Mouse (Mus musculus): ENCODE measurements around the gene Afdn. TPM values are rescaled to one million over a fixed set of nuclear protein-coding genes. Genes with fewer than 3 reads are reported as not detected.

The Afdn gene
- polyA plus RNA-seq, 1 experiment, result 15.6 TPM

- no peak for TF ChIP-seq CTCF (IDR thresholded peaks at IDR 0.05; ENCODE audit: control insufficient read depth, insufficient read depth, insufficient replicate concordance, low read depth, low read length)
- H3K4me1 ChIP-seq (ENCODE audit: control insufficient read depth, insufficient read depth, low read length), result no peaks in the 10 kb centered on the region
- peaks cover under 1% of the 10 kb centered on the region; the same call in 1 of the 2 replicates for H3K36me3 ChIP-seq (ENCODE audit: control insufficient read depth, insufficient read depth, low read length)
- H3K27me3 ChIP-seq (ENCODE audit: control insufficient read depth, insufficient read depth, low read length), result no peaks in the 10 kb centered on the region
- no peak overlapping the region for H3K4me3 ChIP-seq (ENCODE audit: control insufficient read depth, low read depth, low read length)
- no peak overlapping the region for H3K27ac ChIP-seq (ENCODE audit: control insufficient read depth, insufficient read depth, low read depth, low read length)
Measured at GRCm38 (mm10) chr17:13730980-13731726, 29.2 kb upstream of the Afdn start.

- no peak for TF ChIP-seq CTCF (IDR thresholded peaks at IDR 0.05; ENCODE audit: control insufficient read depth, insufficient read depth, insufficient replicate concordance, low read depth, low read length)
- TF ChIP-seq POLR2A (IDR thresholded peaks at IDR 0.05; ENCODE audit: control insufficient read depth, low read depth, low read length), result no peak
- no peak overlapping the region for H3K27ac ChIP-seq (ENCODE audit: control insufficient read depth, insufficient read depth, low read depth, low read length)
- no peaks in the 10 kb centered on the region for H3K36me3 ChIP-seq (ENCODE audit: control insufficient read depth, insufficient read depth, low read length)
- H3K27me3 ChIP-seq (ENCODE audit: control insufficient read depth, insufficient read depth, low read length), result no peaks in the 10 kb centered on the region
- H3K4me1 ChIP-seq (ENCODE audit: control insufficient read depth, insufficient read depth, low read length), result no peaks in the 10 kb centered on the region
- H3K4me3 ChIP-seq (ENCODE audit: control insufficient read depth, low read depth, low read length), result no peak overlapping the region
Measured at GRCm38 (mm10) chr17:13731727-13732112, 28.6 kb upstream of the Afdn start.

GRCm38 (mm10) chr17:13732685-13733084 lies 27.7 kb upstream of the Afdn start:
- TF ChIP-seq POLR2A (IDR thresholded peaks at IDR 0.05; ENCODE audit: control insufficient read depth, low read depth, low read length) (no peak), CTCF (IDR thresholded peaks at IDR 0.05; ENCODE audit: control insufficient read depth, insufficient read depth, insufficient replicate concordance, low read depth, low read length) (no peak)
- no peaks in the 10 kb centered on the region for H3K36me3 ChIP-seq (ENCODE audit: control insufficient read depth, insufficient read depth, low read length)
- H3K4me3 ChIP-seq (ENCODE audit: control insufficient read depth, low read depth, low read length), result no peak overlapping the region
- H3K27ac ChIP-seq (ENCODE audit: control insufficient read depth, insufficient read depth, low read depth, low read length), result no peak overlapping the region
- no peaks in the 10 kb centered on the region for H3K27me3 ChIP-seq (ENCODE audit: control insufficient read depth, insufficient read depth, low read length)
- no peaks in the 10 kb centered on the region for H3K4me1 ChIP-seq (ENCODE audit: control insufficient read depth, insufficient read depth, low read length)

GRCm38 (mm10) chr17:13733971-13734370 lies 26.4 kb upstream of the Afdn start:
- no peaks in the 10 kb centered on the region for H3K27me3 ChIP-seq (ENCODE audit: control insufficient read depth, insufficient read depth, low read length)
- no peak for TF ChIP-seq POLR2A (IDR thresholded peaks at IDR 0.05; ENCODE audit: control insufficient read depth, low read depth, low read length)
- TF ChIP-seq CTCF (IDR thresholded peaks at IDR 0.05; ENCODE audit: control insufficient read depth, insufficient read depth, insufficient replicate concordance, low read depth, low read length), result no peak
- no peak overlapping the region for H3K27ac ChIP-seq (ENCODE audit: control insufficient read depth, insufficient read depth, low read depth, low read length)

GRCm38 (mm10) chr17:13735057-13735456 lies 25.3 kb upstream of the Afdn start:
- Histone ChIP-seq H3K36me3 (ENCODE audit: control insufficient read depth, insufficient read depth, low read length) (no peaks in the 10 kb centered on the region), H3K27ac (ENCODE audit: control insufficient read depth, insufficient read depth, low read depth, low read length) (no peak overlapping the region), H3K4me1 (ENCODE audit: control insufficient read depth, insufficient read depth, low read length) (no peaks in the 10 kb centered on the region), H3K27me3 (ENCODE audit: control insufficient read depth, insufficient read depth, low read length) (no peaks in the 10 kb centered on the region), H3K4me3 (ENCODE audit: control insufficient read depth, low read depth, low read length) (no peak overlapping the region)
- no peak for TF ChIP-seq CTCF (IDR thresholded peaks at IDR 0.05; ENCODE audit: control insufficient read depth, insufficient read depth, insufficient replicate concordance, low read depth, low read length)
- TF ChIP-seq POLR2A (IDR thresholded peaks at IDR 0.05; ENCODE audit: control insufficient read depth, low read depth, low read length), result no peak

More at GRCm38 (mm10) chr17:13733971-13734370, 26.4 kb upstream of the Afdn start:
- H3K36me3 ChIP-seq (ENCODE audit: control insufficient read depth, insufficient read depth, low read length), result no peaks in the 10 kb centered on the region
- H3K4me1 ChIP-seq (ENCODE audit: control insufficient read depth, insufficient read depth, low read length), result no peaks in the 10 kb centered on the region
- H3K4me3 ChIP-seq (ENCODE audit: control insufficient read depth, low read depth, low read length), result no peak overlapping the region

- TF ChIP-seq CTCF (IDR thresholded peaks at IDR 0.05; ENCODE audit: control insufficient read depth, insufficient read depth, insufficient replicate concordance, low read depth, low read length), result no peak
- TF ChIP-seq POLR2A (IDR thresholded peaks at IDR 0.05; ENCODE audit: control insufficient read depth, low read depth, low read length), result no peak
- no peaks in the 10 kb centered on the region for H3K4me1 ChIP-seq (ENCODE audit: control insufficient read depth, insufficient read depth, low read length)
- H3K27ac ChIP-seq (ENCODE audit: control insufficient read depth, insufficient read depth, low read depth, low read length), result no peak overlapping the region
- H3K27me3 ChIP-seq (ENCODE audit: control insufficient read depth, insufficient read depth, low read length), result no peaks in the 10 kb centered on the region
- no peak overlapping the region for H3K4me3 ChIP-seq (ENCODE audit: control insufficient read depth, low read depth, low read length)
- H3K36me3 ChIP-seq (ENCODE audit: control insufficient read depth, insufficient read depth, low read length), result no peaks in the 10 kb centered on the region
Measured at GRCm38 (mm10) chr17:13735803-13736282, 24.5 kb upstream of the Afdn start.

GRCm38 (mm10) chr17:13737336-13737735 lies 23.0 kb upstream of the Afdn start:
- TF ChIP-seq CTCF (IDR thresholded peaks at IDR 0.05; ENCODE audit: control insufficient read depth, insufficient read depth, insufficient replicate concordance, low read depth, low read length) (no peak), POLR2A (IDR thresholded peaks at IDR 0.05; ENCODE audit: control insufficient read depth, low read depth, low read length) (no peak)
- H3K4me3 ChIP-seq (ENCODE audit: control insufficient read depth, low read depth, low read length), result no peak overlapping the region
- H3K27me3 ChIP-seq (ENCODE audit: control insufficient read depth, insufficient read depth, low read length), result no peaks in the 10 kb centered on the region
- H3K27ac ChIP-seq (ENCODE audit: control insufficient read depth, insufficient read depth, low read depth, low read length), result no peak overlapping the region
- no peaks in the 10 kb centered on the region for H3K36me3 ChIP-seq (ENCODE audit: control insufficient read depth, insufficient read depth, low read length)
- H3K4me1 ChIP-seq (ENCODE audit: control insufficient read depth, insufficient read depth, low read length), result no peaks in the 10 kb centered on the region
